Mouse (Mus musculus) embryonic fibroblast, embryonic 13.5 days (primary cell): ENCODE measurements around the gene Aldoc.

ENCODE experiments used
- CTCF ChIP-seq: IDR thresholded peaks from 2 replicates; pipeline ENCODE4 v1.5.1; 2011; ENCODE audit warnings: mild to moderate bottlenecking, control low read depth, low read length, moderate library complexity, borderline replicate concordance; ENCODE audit not compliant: insufficient read depth
- POLR2A ChIP-seq: IDR thresholded peaks from 2 replicates; pipeline ENCODE4 v1.6.1; 2011; ENCODE audit warnings: low read depth, mild to moderate bottlenecking, control low read depth, low read length, moderate library complexity

- no peak for TF ChIP-seq CTCF
- no peak for TF ChIP-seq POLR2A
Measured at GRCm38 (mm10) chr11:78332676-78333075, 9.9 kb downstream of the Aldoc start.
